Mouse (Mus musculus) myocyte (in vitro differentiated cells): ENCODE results near the gene Asic2. TPM values are rescaled to one million over a fixed set of nuclear protein-coding genes. Genes with fewer than 3 reads are reported as not detected.

Source experiments
- H3K27me3 ChIP-seq: one replicate; pipeline ENCODE4 v1.6.1; 2011; ENCODE audit not compliant: control insufficient read depth, insufficient read depth, insufficient read length
- H3K36me3 ChIP-seq: one replicate; pipeline ENCODE4 v1.6.1; 2011; ENCODE audit not compliant: control insufficient read depth, insufficient read depth
- H3K4me2 ChIP-seq: one replicate; pipeline ENCODE4 v1.6.1; 2011; ENCODE audit warnings: low read depth, control low read depth
- H3K4me3 ChIP-seq: one replicate; pipeline ENCODE4 v1.5.1; 2011; ENCODE audit warnings: mild to moderate bottlenecking, control low read depth, moderate library complexity
- H3K79me2 ChIP-seq: one replicate; pipeline ENCODE4 v1.6.1; 2011; ENCODE audit not compliant: control insufficient read depth, insufficient read depth
- H3ac ChIP-seq: one replicate; pipeline ENCODE4 v1.6.1; 2011; ENCODE audit not compliant: control insufficient read depth, insufficient read length
- CEBPB ChIP-seq: IDR thresholded peaks from 2 replicates; pipeline ENCODE4 v1.6.1; 2011; ENCODE audit warnings: mild to moderate bottlenecking, moderate library complexity; ENCODE audit not compliant: poor library complexity, insufficient read depth, severe bottlenecking
- E2F4 ChIP-seq: IDR thresholded peaks from one replicate; pipeline ENCODE4 v1.6.1; 2011; ENCODE audit warnings: mild to moderate bottlenecking, control low read depth, moderate library complexity; ENCODE audit not compliant: insufficient read depth
- MAX ChIP-seq: IDR thresholded peaks from one replicate; pipeline ENCODE4 v1.6.1; 2011; ENCODE audit warnings: low read depth, mild to moderate bottlenecking, control low read depth
- MYOD1 ChIP-seq, 3 experiments: IDR thresholded peaks; one replicate each; pipeline ENCODE4 v1.6.1; 2011; ENCODE audit warnings: control low read depth in 2 of 3, low read depth in 2 of 3, mild to moderate bottlenecking in 2 of 3, moderate library complexity in 1 of 3; ENCODE audit not compliant: insufficient read length in 2 of 3, control insufficient read depth in 1 of 3
- MYOG ChIP-seq, 3 experiments: IDR thresholded peaks; one replicate each; pipeline ENCODE4 v1.6.1; 2011; ENCODE audit warnings: control low read depth in 2 of 3, low read depth in 2 of 3, mild to moderate bottlenecking in 2 of 3; ENCODE audit not compliant: insufficient read length in 2 of 3, control insufficient read depth in 1 of 3, insufficient read depth in 1 of 3
- POLR2A ChIP-seq: IDR thresholded peaks from one replicate; pipeline ENCODE4 v1.6.1; 2011; ENCODE audit warnings: low read depth, mild to moderate bottlenecking, control low read depth, moderate library complexity; ENCODE audit not compliant: insufficient read length
- POLR2AphosphoS2 ChIP-seq: IDR thresholded peaks from one replicate; pipeline ENCODE4 v1.6.1; 2011; ENCODE audit warnings: low read depth, control low read depth; ENCODE audit not compliant: insufficient read length
- REST ChIP-seq: IDR thresholded peaks from one replicate; pipeline ENCODE4 v1.6.1; 2011; ENCODE audit warnings: mild to moderate bottlenecking, control low read depth, moderate library complexity; ENCODE audit not compliant: insufficient read depth, insufficient read length
- SRF ChIP-seq: IDR thresholded peaks from one replicate; pipeline ENCODE4 v1.6.1; 2011; ENCODE audit warnings: low read depth; ENCODE audit not compliant: control insufficient read depth, insufficient read length
- TCF12 ChIP-seq: IDR thresholded peaks from one replicate; pipeline ENCODE4 v1.6.1; 2011; ENCODE audit warnings: mild to moderate bottlenecking, control low read depth; ENCODE audit not compliant: poor library complexity, insufficient read depth, severe bottlenecking
- TCF3 ChIP-seq: IDR thresholded peaks from one replicate; pipeline ENCODE4 v1.6.1; 2011; ENCODE audit warnings: low read depth, control low read depth; ENCODE audit not compliant: insufficient read length
- USF1 ChIP-seq: IDR thresholded peaks from one replicate; pipeline ENCODE4 v1.6.1; 2011; ENCODE audit warnings: low read depth, mild to moderate bottlenecking, control low read depth, moderate library complexity
- polyA plus RNA-seq: library from polyadenylated mRNA; unstranded; fragments of >200 nt; fragmentation: generic; extraction: Trizol; gene quantifications from one replicate; pipeline ENCODE4 v1.2.1, GENCODE M21; 2012; ENCODE audit warnings: missing spikeins

Gene Asic2
- polyA plus RNA-seq, 1 experiment: not detected

- no peak overlapping the region for H3ac ChIP-seq
- H3K36me3 ChIP-seq: no peaks in the 10 kb centered on the region
- H3K79me2 ChIP-seq: no peaks in the 10 kb centered on the region
- no peak for TF ChIP-seq USF1
- TF ChIP-seq MYOG (IDR thresholded peaks at IDR 0.05; ENCODE audit: control insufficient read depth in 1 of 3, insufficient read depth in 1 of 3, insufficient read length in 2 of 3, low read depth in 2 of 3): no peak
- TF ChIP-seq POLR2AphosphoS2: no peak
- no peak for TF ChIP-seq MYOD1 (IDR thresholded peaks at IDR 0.05; ENCODE audit: control insufficient read depth in 1 of 3, insufficient read length in 2 of 3, low read depth in 2 of 3)
- TF ChIP-seq E2F4: no peak
- TF ChIP-seq POLR2A: no peak
- TF ChIP-seq CEBPB: no peak
- no peak for TF ChIP-seq REST
- H3K27me3 ChIP-seq: peaks cover 12% of the 10 kb centered on the region
- H3K4me2 ChIP-seq: no peak overlapping the region
- H3K4me3 ChIP-seq: no peak overlapping the region
Measured at GRCm38 (mm10) chr11:81769691-81770260, 198.5 kb downstream of the Asic2 start.

- Histone ChIP-seq H3K79me2 (no peaks in the 10 kb centered on the region), H3K4me3 (no peak overlapping the region), H3K36me3 (no peaks in the 10 kb centered on the region), H3K27me3 (peaks cover 12% of the 10 kb centered on the region), H3K4me2 (no peak overlapping the region), H3ac (no peak overlapping the region)
- TF ChIP-seq POLR2AphosphoS2 (no peak), MAX (no peak), MYOD1 (IDR thresholded peaks at IDR 0.05; ENCODE audit: control insufficient read depth in 1 of 3, insufficient read length in 2 of 3, low read depth in 2 of 3) (no peak), E2F4 (no peak), SRF (no peak), TCF3 (no peak), POLR2A (no peak), MYOG (IDR thresholded peaks at IDR 0.05; ENCODE audit: control insufficient read depth in 1 of 3, insufficient read depth in 1 of 3, insufficient read length in 2 of 3, low read depth in 2 of 3) (no peak), REST (no peak)
Measured at GRCm38 (mm10) chr11:81768305-81768704, 200.0 kb downstream of the Asic2 start.

GRCm38 (mm10) chr11:81767781-81768180 lies 200.5 kb downstream of the Asic2 start:
- TF ChIP-seq TCF3 (no peak), MYOG (IDR thresholded peaks at IDR 0.05; ENCODE audit: control insufficient read depth in 1 of 3, insufficient read depth in 1 of 3, insufficient read length in 2 of 3, low read depth in 2 of 3) (no peak), MYOD1 (IDR thresholded peaks at IDR 0.05; ENCODE audit: control insufficient read depth in 1 of 3, insufficient read length in 2 of 3, low read depth in 2 of 3) (no peak), MAX (no peak), POLR2A (no peak), USF1 (no peak), POLR2AphosphoS2 (no peak), E2F4 (no peak), TCF12 (no peak), CEBPB (no peak), REST (no peak), SRF (no peak)
- H3K36me3 ChIP-seq: no peaks in the 10 kb centered on the region
- no peak overlapping the region for H3K4me2 ChIP-seq
- no peak overlapping the region for H3ac ChIP-seq
- no peak overlapping the region for H3K4me3 ChIP-seq
- peaks cover 12% of the 10 kb centered on the region for H3K27me3 ChIP-seq
- no peaks in the 10 kb centered on the region for H3K79me2 ChIP-seq

GRCm38 (mm10) chr11:81765288-81765687 lies 203.0 kb downstream of the Asic2 start:
- Histone ChIP-seq H3ac (no peak overlapping the region), H3K27me3 (peaks cover 12% of the 10 kb centered on the region), H3K79me2 (no peaks in the 10 kb centered on the region), H3K4me2 (no peak overlapping the region), H3K4me3 (no peak overlapping the region), H3K36me3 (no peaks in the 10 kb centered on the region)
- no peak for TF ChIP-seq TCF3
- no peak for TF ChIP-seq MAX
- no peak for TF ChIP-seq E2F4
- no peak for TF ChIP-seq USF1
- no peak for TF ChIP-seq POLR2A
- no peak for TF ChIP-seq POLR2AphosphoS2
- TF ChIP-seq MYOD1 (IDR thresholded peaks at IDR 0.05; ENCODE audit: control insufficient read depth in 1 of 3, insufficient read length in 2 of 3, low read depth in 2 of 3): no peak
- TF ChIP-seq MYOG (IDR thresholded peaks at IDR 0.05; ENCODE audit: control insufficient read depth in 1 of 3, insufficient read depth in 1 of 3, insufficient read length in 2 of 3, low read depth in 2 of 3): no peak
- no peak for TF ChIP-seq REST
- no peak for TF ChIP-seq SRF
- TF ChIP-seq TCF12: no peak
- no peak for TF ChIP-seq CEBPB

GRCm38 (mm10) chr11:81764778-81765177 lies 203.5 kb downstream of the Asic2 start:
- H3K4me2 ChIP-seq: no peak overlapping the region
- TF ChIP-seq TCF3 (no peak), E2F4 (no peak), POLR2AphosphoS2 (no peak), POLR2A (no peak)

More at GRCm38 (mm10) chr11:81764778-81765177, 203.5 kb downstream of the Asic2 start:
- Histone ChIP-seq H3K36me3 (no peaks in the 10 kb centered on the region), H3K4me3 (no peak overlapping the region), H3K79me2 (no peaks in the 10 kb centered on the region), H3K27me3 (peaks cover 12% of the 10 kb centered on the region), H3ac (no peak overlapping the region)
